Mouse (Mus musculus) spleen, postnatal 10 days (tissue): Measurements from ENCODE around the gene Krt10.

Experiments used
- DNase-seq, 2 experiments: peaks; one replicate each; pipeline ENCODE4 v3.0.0; 2021 to 2022; ENCODE audit warnings: low spot score in 2 of 2

The Krt10 gene

GRCm38 (mm10) chr11:99389264-99389663, at the start of gene Krt10:
Gene Krt10 (minus strand): TSS chr11:99389364.
- no peak for DNase-seq

GRCm38 (mm10) chr11:99437972-99438371, 48.8 kb upstream of the Krt10 start, which contains the start of gene Krt20:
Gene Krt20 (minus strand): TSS chr11:99438150.
- DNase-seq: no peak

GRCm38 (mm10) chr11:99436625-99437024, 47.5 kb upstream of the Krt10 start:
- DNase-seq: no peak

GRCm38 (mm10) chr11:99430670-99431069, 41.5 kb upstream of the Krt10 start:
- no peak for DNase-seq

- DNase-seq: no peak
Measured at GRCm38 (mm10) chr11:99422159-99422558, 33.0 kb upstream of the Krt10 start, which contains the start of gene Krt12. Gene Krt12 (minus strand): TSS chr11:99422259.

- no peak for DNase-seq
Measured at GRCm38 (mm10) chr11:99420586-99420985, 31.4 kb upstream of the Krt10 start.

GRCm38 (mm10) chr11:99417819-99418218, 28.7 kb upstream of the Krt10 start:
- DNase-seq: no peak

GRCm38 (mm10) chr11:99416902-99417301, 27.7 kb upstream of the Krt10 start:
- no peak for DNase-seq

GRCm38 (mm10) chr11:99414463-99415147, 25.4 kb upstream of the Krt10 start:
- no peak for DNase-seq

GRCm38 (mm10) chr11:99413247-99413646, 24.1 kb upstream of the Krt10 start:
- DNase-seq: peak in 1 of 2 experiments; percentile 32

- no peak for DNase-seq
Measured at GRCm38 (mm10) chr11:99406186-99406585, 17.0 kb upstream of the Krt10 start.

GRCm38 (mm10) chr11:99399956-99400549, 10.9 kb upstream of the Krt10 start:
- no peak for DNase-seq

GRCm38 (mm10) chr11:99398832-99399231, 9.7 kb upstream of the Krt10 start:
- DNase-seq: no peak

- DNase-seq: no peak
Measured at GRCm38 (mm10) chr11:99398084-99398483, 8.9 kb upstream of the Krt10 start.

- no peak for DNase-seq
Measured at GRCm38 (mm10) chr11:99396661-99397060, 7.5 kb upstream of the Krt10 start.

- no peak for DNase-seq
Measured at GRCm38 (mm10) chr11:99396034-99396433, 6.9 kb upstream of the Krt10 start.

GRCm38 (mm10) chr11:99392492-99392891, 3.3 kb upstream of the Krt10 start:
- DNase-seq: no peak

- DNase-seq: no peak
Measured at GRCm38 (mm10) chr11:99391375-99391774, 2.2 kb upstream of the Krt10 start.

- DNase-seq: no peak
Measured at GRCm38 (mm10) chr11:99390866-99391265, 1.7 kb upstream of the Krt10 start.

- no peak for DNase-seq
Measured at GRCm38 (mm10) chr11:99388661-99389060, 503 bp downstream of the Krt10 start.

- peak; percentile 39 to 82 for DNase-seq
Measured at GRCm38 (mm10) chr11:99385813-99386721, 3.1 kb downstream of the Krt10 start.

- DNase-seq: peak; percentile 49 to 74
Measured at GRCm38 (mm10) chr11:99379568-99379967, 9.6 kb downstream of the Krt10 start.
